In genomic region chr13:116711866-116712593, GRCm38 (mm10) we compare ENCODE assay signal across 7 mouse cellular contexts.
DNase-seq lines count a peak whose midpoint lies in the region; ATAC-seq lines count a peak whose summit lies in the region.

No protein-coding gene starts in this region.

- DNase-seq in MN1 (ENCODE audit: low spot score): peak; percentile 94
- DNase-seq in brain, embryonic 18.5 days (ENCODE audit: low read depth, low spot score): peak; percentile 75
- peak; percentile 64 to 75 for DNase-seq in layer of hippocampus, postnatal 14 days (ENCODE audit: low spot score in 2 of 2)
- peak; percentile 71 for DNase-seq in lung, postnatal 10 days
- DNase-seq in right cerebral cortex, adult 18-20 months: peak; percentile 72

- WGBS in forebrain, embryonic 15.5 days: under 1% methylated on average over 24 of the region's 24 CpGs
- under 1% methylated on average over 24 of the region's 24 CpGs for WGBS in hindbrain, embryonic 13.5 days

- peak overlapping the region; percentile 27; the same call in 1 of the 2 replicates for H3K9ac ChIP-seq in forebrain, embryonic 15.5 days (replicated peaks)
- H3K9ac ChIP-seq in hindbrain, embryonic 13.5 days: no peak overlapping the region

- peak overlapping the region; percentile 55 for H3K4me2 ChIP-seq in forebrain, embryonic 15.5 days (replicated peaks)
- H3K4me2 ChIP-seq in hindbrain, embryonic 13.5 days: peak overlapping the region; percentile 56

- peaks cover 45% of the 10 kb centered on the region for H3K27me3 ChIP-seq in forebrain, embryonic 15.5 days
- peaks cover 87% of the 10 kb centered on the region for H3K27me3 ChIP-seq in hindbrain, embryonic 13.5 days

- peaks cover 31% of the 10 kb centered on the region for H3K4me1 ChIP-seq in forebrain, embryonic 15.5 days
- peaks cover 24% of the 10 kb centered on the region for H3K4me1 ChIP-seq in hindbrain, embryonic 13.5 days (replicated peaks)

- H3K27ac ChIP-seq in forebrain, embryonic 15.5 days (replicated peaks): peak overlapping the region; percentile 41
- no peak overlapping the region for H3K27ac ChIP-seq in hindbrain, embryonic 13.5 days

- peak; percentile 90 for ATAC-seq in forebrain, embryonic 15.5 days (replicated peaks)
- peak; percentile 92 for ATAC-seq in hindbrain, embryonic 13.5 days (ENCODE audit: low FRiP score)

- H3K36me3 ChIP-seq in forebrain, embryonic 15.5 days: no peaks in the 10 kb centered on the region
- H3K36me3 ChIP-seq in hindbrain, embryonic 13.5 days: no peaks in the 10 kb centered on the region

- peak overlapping the region; percentile 31 for H3K4me3 ChIP-seq in forebrain, embryonic 15.5 days
- H3K4me3 ChIP-seq in hindbrain, embryonic 13.5 days: peak overlapping the region; percentile 27

- no peaks in the 10 kb centered on the region for H3K9me3 ChIP-seq in forebrain, embryonic 15.5 days
- no peaks in the 10 kb centered on the region for H3K9me3 ChIP-seq in hindbrain, embryonic 13.5 days
